Mouse (Mus musculus) midbrain, postnatal 0 days (tissue): Measurements from ENCODE around the gene Dcaf7. TPM values are rescaled to one million over a fixed set of nuclear protein-coding genes. Genes with fewer than 3 reads are reported as not detected.

Experiments
- ATAC-seq: fragments of 200-750 bp; cut with Nextera tagmentation; 2 replicates; pipeline ENCODE4 v1.8.0; 2017; ENCODE audit warnings: moderate number of reproducible peaks, mild to moderate bottlenecking, moderate TSS enrichment, moderate library complexity; ENCODE audit not compliant: low FRiP score
- DNase-seq: peaks from one replicate; pipeline ENCODE4 v3.0.0-alpha.2; 2015; ENCODE audit warnings: low spot score
- H3K27ac ChIP-seq: fragments of 300-500 bp; sonication (generic); 2 replicates; pipeline ENCODE4 v1.5.1; 2014; ENCODE audit warnings: low read depth, mild to moderate bottlenecking, low read length, mixed read lengths
- H3K27me3 ChIP-seq: fragments of 300-500 bp; sonication (generic); 2 replicates; pipeline ENCODE4 v1.6.1; 2014; ENCODE audit warnings: low read length, control low read depth, mixed read lengths; ENCODE audit not compliant: insufficient read depth
- H3K36me3 ChIP-seq: fragments of 300-500 bp; sonication (generic); 2 replicates; pipeline ENCODE4 v1.6.1; 2014; ENCODE audit warnings: low read length, control low read depth, mixed read lengths; ENCODE audit not compliant: insufficient read depth
- H3K4me1 ChIP-seq: fragments of 300-500 bp; sonication (generic); 2 replicates; pipeline ENCODE4 v1.6.1; 2014; ENCODE audit warnings: mild to moderate bottlenecking, control low read depth, antibody characterized with exemption, low read length, mixed read lengths; ENCODE audit not compliant: insufficient read depth
- H3K4me2 ChIP-seq: fragments of 300-500 bp; sonication (generic); 2 replicates; pipeline ENCODE4 v1.6.1; 2014; ENCODE audit warnings: low read depth, mild to moderate bottlenecking, low read length, mixed read lengths; ENCODE audit not compliant: poor library complexity, severe bottlenecking
- H3K4me3 ChIP-seq: fragments of 300-500 bp; sonication (generic); 2 replicates; pipeline ENCODE4 v1.5.1; 2014; ENCODE audit warnings: low read depth, mild to moderate bottlenecking, low read length, moderate library complexity
- H3K9ac ChIP-seq: fragments of 300-500 bp; sonication (generic); replicated peaks from 2 replicates; pipeline ENCODE4 v1.6.1; 2014; ENCODE audit warnings: mild to moderate bottlenecking, low read length, moderate library complexity, mixed read lengths; ENCODE audit not compliant: poor library complexity, severe bottlenecking
- H3K9me3 ChIP-seq: fragments of 300-500 bp; sonication (generic); 2 replicates; pipeline ENCODE4 v1.6.1; 2016; ENCODE audit warnings: low read length, control low read depth
- CTCF ChIP-seq: IDR thresholded peaks from 2 replicates; pipeline ENCODE4 v1.5.1; 2016; ENCODE audit warnings: antibody characterized with exemption, mild to moderate bottlenecking
- WGBS: fragments of 180-500 bp; shearing (Covaris S2); extraction: QIAGEN DNeasy Blood & Tissue Kit; methylation state at CpG from one replicate; pipeline ENCODE4 v1.1.7; 2014; 5-methylcytosine and 5-hydroxymethylcytosine counted together
- polyA plus RNA-seq: library from polyadenylated mRNA; unstranded; fragments of >200 nt; fragmentation: Nextera tagmentation; extraction: Ambion mirVana; gene quantifications from 2 replicates; pipeline ENCODE4 v1.2.1, GENCODE M21; 2015
- total RNA-seq: library from RNA; depleted of rRNA; stranded (reverse); fragments of >200 nt; gene quantifications from 2 replicates; pipeline ENCODE4 v1.2.3, GENCODE M21; 2014; rRNA removed

The Dcaf7 gene
- total and polyA plus RNA-seq, 2 experiments from 2014 or later, result 170 to 313 TPM

DNA sequence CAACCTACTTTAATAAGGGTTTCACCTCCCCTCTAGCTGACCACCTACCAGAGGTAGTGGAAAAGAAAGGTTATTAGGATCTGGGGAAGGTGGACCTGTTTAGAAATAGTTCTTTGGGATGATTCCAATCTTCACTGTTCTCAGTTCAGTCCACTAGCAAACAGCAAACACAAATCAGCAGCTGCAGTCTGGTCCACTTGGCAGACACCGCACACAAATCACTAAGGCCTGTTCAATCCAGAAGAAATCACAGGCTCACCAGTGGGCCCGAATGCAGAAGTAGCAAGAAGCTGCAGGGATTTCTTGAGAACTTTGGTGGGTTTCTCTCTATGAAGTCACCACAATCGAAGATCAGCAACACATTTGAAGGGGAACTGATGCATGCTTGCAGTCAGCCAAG, 66.2 kb downstream of the Dcaf7 start:
- Histone ChIP-seq H3K4me3 (no peak overlapping the region), H3K27me3 (no peaks in the 10 kb centered on the region), H3K4me1 (no peaks in the 10 kb centered on the region), H3K27ac (no peak overlapping the region), H3K9ac (no peak overlapping the region), H3K4me2 (no peak overlapping the region), H3K36me3 (peaks cover 5% of the 10 kb centered on the region; the same call in 1 of the 2 replicates), H3K9me3 (no peaks in the 10 kb centered on the region)
- DNase-seq (no peak), ATAC-seq (no peak)
- no peak for TF ChIP-seq CTCF
- WGBS, result 91% methylated on average over 3 of the region's 3 CpGs

DNA sequence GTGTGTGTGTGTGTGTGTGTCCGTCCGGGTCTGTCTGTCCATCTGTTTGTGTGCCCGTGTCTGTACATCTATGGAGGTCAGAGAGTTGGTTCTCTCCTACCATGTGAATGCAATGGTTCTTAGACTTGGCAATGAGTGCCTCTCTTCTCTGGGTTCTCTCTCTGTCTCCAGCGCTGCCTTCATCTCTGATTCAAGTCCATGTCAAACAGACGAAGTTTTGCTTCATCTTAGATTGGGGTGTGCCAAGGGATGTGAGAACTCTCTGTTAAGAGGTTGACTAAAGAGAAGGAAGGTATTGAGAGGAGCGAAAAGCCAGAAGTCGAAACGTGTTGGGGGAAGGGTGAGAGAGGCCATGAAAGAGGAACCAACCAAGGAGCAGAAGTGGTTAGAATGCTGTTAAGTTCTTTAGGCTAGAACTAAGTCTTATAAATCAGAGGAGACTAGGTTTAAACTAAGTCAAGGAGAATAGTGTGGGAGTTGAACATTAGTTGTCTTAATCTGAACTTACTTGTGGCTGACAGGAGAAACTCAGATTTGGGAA, 69.4 kb downstream of the Dcaf7 start:
- TF ChIP-seq CTCF, result no peak
- ATAC-seq (no peak), DNase-seq (no peak)
- WGBS, result 88% methylated on average over 8 of the region's 8 CpGs
- H3K27ac ChIP-seq, result no peak overlapping the region
- no peak overlapping the region for H3K4me2 ChIP-seq
- H3K9me3 ChIP-seq, result no peaks in the 10 kb centered on the region
- H3K36me3 ChIP-seq, result peaks cover 5% of the 10 kb centered on the region; the same call in 1 of the 2 replicates
- H3K9ac ChIP-seq, result no peak overlapping the region
- H3K4me3 ChIP-seq, result no peak overlapping the region
- H3K27me3 ChIP-seq, result no peaks in the 10 kb centered on the region
- H3K4me1 ChIP-seq, result no peaks in the 10 kb centered on the region

Other genes with a start within 250 kb of the Dcaf7 start
- 64.2 and 69.7 TPM in 2 replicates for gene Cyb561, start 83.5 kb upstream of the Dcaf7 start, total RNA-seq
- 76.7 and 79.6 TPM in 2 replicates for gene Cyb561, start 83.5 kb upstream of the Dcaf7 start, polyA plus RNA-seq
- gene Ace, start 68.9 kb upstream of the Dcaf7 start, total RNA-seq, result 25.1 and 27.0 TPM in 2 replicates
- 10.0 and 10.1 TPM in 2 replicates for gene Ace, start 68.9 kb upstream of the Dcaf7 start, polyA plus RNA-seq
- gene Ace3, start 42.2 kb upstream of the Dcaf7 start, total RNA-seq, result not detected in 2 replicates
- gene Ace3, start 42.2 kb upstream of the Dcaf7 start, polyA plus RNA-seq, result 0.07 TPM in 1 of 2 replicates, not detected in the other
- 3.1 TPM in 2 replicates for gene Kcnh6, start 28.7 kb upstream of the Dcaf7 start, total RNA-seq
- gene Kcnh6, start 28.7 kb upstream of the Dcaf7 start, polyA plus RNA-seq, result 2.8 and 3.1 TPM in 2 replicates
- gene Taco1, start 29.2 kb downstream of the Dcaf7 start, total RNA-seq, result 17.3 and 18.6 TPM in 2 replicates
- 5.1 and 5.8 TPM in 2 replicates for gene Taco1, start 29.2 kb downstream of the Dcaf7 start, polyA plus RNA-seq
- gene Map3k3, start 47.7 kb downstream of the Dcaf7 start, total RNA-seq, result 26.0 and 26.4 TPM in 2 replicates
- gene Map3k3, start 47.7 kb downstream of the Dcaf7 start, polyA plus RNA-seq, result 7.8 and 9.2 TPM in 2 replicates
- not detected in 2 replicates for gene Gm10840, start 124.0 kb downstream of the Dcaf7 start, total RNA-seq
- not detected in 2 replicates for gene Gm10840, start 124.0 kb downstream of the Dcaf7 start, polyA plus RNA-seq
- 69.7 and 81.8 TPM in 2 replicates for gene Limd2, start 124.0 kb downstream of the Dcaf7 start, total RNA-seq
- gene Limd2, start 124.0 kb downstream of the Dcaf7 start, polyA plus RNA-seq, result 122 and 141 TPM in 2 replicates
- gene Strada, start 165.3 kb downstream of the Dcaf7 start, total RNA-seq, result 26.9 and 31.2 TPM in 2 replicates
- gene Strada, start 165.3 kb downstream of the Dcaf7 start, polyA plus RNA-seq, result 21.2 and 22.7 TPM in 2 replicates
- 31.7 and 37.0 TPM in 2 replicates for gene Ccdc47, start 179.5 kb downstream of the Dcaf7 start, total RNA-seq
- 88.8 and 94.9 TPM in 2 replicates for gene Ccdc47, start 179.5 kb downstream of the Dcaf7 start, polyA plus RNA-seq
- 39.7 and 61.7 TPM in 2 replicates for gene Ddx42, start 180.1 kb downstream of the Dcaf7 start, total RNA-seq
- 61.4 and 64.8 TPM in 2 replicates for gene Ddx42, start 180.1 kb downstream of the Dcaf7 start, polyA plus RNA-seq
- 34.5 and 46.9 TPM in 2 replicates for gene Ftsj3, start 219.2 kb downstream of the Dcaf7 start, total RNA-seq
- gene Ftsj3, start 219.2 kb downstream of the Dcaf7 start, polyA plus RNA-seq, result 27.5 and 27.9 TPM in 2 replicates
- 76.1 and 88.4 TPM in 2 replicates for gene Psmc5, start 219.3 kb downstream of the Dcaf7 start, total RNA-seq
- 280 and 290 TPM in 2 replicates for gene Psmc5, start 219.3 kb downstream of the Dcaf7 start, polyA plus RNA-seq
- gene Smarcd2, start 236.1 kb downstream of the Dcaf7 start, total RNA-seq, result 11.7 and 27.5 TPM in 2 replicates
- 6.8 and 7.6 TPM in 2 replicates for gene Smarcd2, start 236.1 kb downstream of the Dcaf7 start, polyA plus RNA-seq
- 0.22 and 0.24 TPM in 2 replicates for gene Tcam1, start 239.8 kb downstream of the Dcaf7 start, total RNA-seq
- 0.10 and 0.20 TPM in 2 replicates for gene Tcam1, start 239.8 kb downstream of the Dcaf7 start, polyA plus RNA-seq